Mouse (Mus musculus): Measurements from ENCODE around the gene Fut1. TPM values are rescaled to one million over a fixed set of nuclear protein-coding genes. Genes with fewer than 3 reads are reported as not detected.

Gene Fut1
- polyA plus RNA-seq, 1 experiment from 2014 or later = 0.38 TPM

Other genes with a start within 250 kb of the Fut1 start
- gene Lin7b, start 246.7 kb upstream of the Fut1 start, polyA plus RNA-seq (2014; fragmentation: Nextera tagmentation; extraction: Ambion mirVana) = 0.77 and 0.86 TPM in 2 replicates
- 71.6 and 75.0 TPM in 2 replicates for gene Snrnp70, start 221.5 kb upstream of the Fut1 start, polyA plus RNA-seq (2014; fragmentation: Nextera tagmentation; extraction: Ambion mirVana)
- gene Kcna7, start 211.6 kb upstream of the Fut1 start, polyA plus RNA-seq (2014; fragmentation: Nextera tagmentation; extraction: Ambion mirVana) = not detected in 2 replicates
- 3.9 and 5.1 TPM in 2 replicates for gene Ntf5, start 203.6 kb upstream of the Fut1 start, polyA plus RNA-seq (2014; fragmentation: Nextera tagmentation; extraction: Ambion mirVana)
- not detected in 2 replicates for gene Lhb, start 196.5 kb upstream of the Fut1 start, polyA plus RNA-seq (2014; fragmentation: Nextera tagmentation; extraction: Ambion mirVana)
- 28.7 and 30.7 TPM in 2 replicates for gene Gys1, start 182.4 kb upstream of the Fut1 start, polyA plus RNA-seq (2014; fragmentation: Nextera tagmentation; extraction: Ambion mirVana)
- gene Ruvbl2, start 179.2 kb upstream of the Fut1 start, polyA plus RNA-seq (2014; fragmentation: Nextera tagmentation; extraction: Ambion mirVana) = 172 and 179 TPM in 2 replicates
- 4,830 and 5,123 TPM in 2 replicates for gene Ftl1, start 157.4 kb upstream of the Fut1 start, polyA plus RNA-seq (2014; fragmentation: Nextera tagmentation; extraction: Ambion mirVana)
- 151 and 168 TPM in 2 replicates for gene Bax, start 150.4 kb upstream of the Fut1 start, polyA plus RNA-seq (2014; fragmentation: Nextera tagmentation; extraction: Ambion mirVana)
- gene Tulp2, start 135.4 kb upstream of the Fut1 start, polyA plus RNA-seq (2014; fragmentation: Nextera tagmentation; extraction: Ambion mirVana) = 0.43 and 0.95 TPM in 2 replicates
- gene Gm45808, start 130.5 kb upstream of the Fut1 start, polyA plus RNA-seq (2014; fragmentation: Nextera tagmentation; extraction: Ambion mirVana) = not detected in 2 replicates
- gene Dhdh, start 128.5 kb upstream of the Fut1 start, polyA plus RNA-seq (2014; fragmentation: Nextera tagmentation; extraction: Ambion mirVana) = 2.6 and 3.1 TPM in 2 replicates
- 96.7 and 107 TPM in 2 replicates for gene Nucb1, start 106.9 kb upstream of the Fut1 start, polyA plus RNA-seq (2014; fragmentation: Nextera tagmentation; extraction: Ambion mirVana)
- 19.8 and 20.3 TPM in 2 replicates for gene Ppp1r15a, start 91.0 kb upstream of the Fut1 start, polyA plus RNA-seq (2014; fragmentation: Nextera tagmentation; extraction: Ambion mirVana)
- 0.62 and 1.3 TPM in 2 replicates for gene Plekha4, start 91.0 kb upstream of the Fut1 start, polyA plus RNA-seq (2014; fragmentation: Nextera tagmentation; extraction: Ambion mirVana)
- gene Hsd17b14, start 62.4 kb upstream of the Fut1 start, polyA plus RNA-seq (2014; fragmentation: Nextera tagmentation; extraction: Ambion mirVana) = 0.53 and 0.68 TPM in 2 replicates
- gene Bcat2, start 47.1 kb upstream of the Fut1 start, polyA plus RNA-seq (2014; fragmentation: Nextera tagmentation; extraction: Ambion mirVana) = 47.0 and 47.3 TPM in 2 replicates
- 0.22 TPM in 1 of 2 replicates, not detected in the other for gene Fgf21, start 1.8 kb upstream of the Fut1 start, polyA plus RNA-seq (2014; fragmentation: Nextera tagmentation; extraction: Ambion mirVana)
- 0.08 and 0.11 TPM in 2 replicates for gene Izumo1, start 4.5 kb downstream of the Fut1 start, polyA plus RNA-seq (2014; fragmentation: Nextera tagmentation; extraction: Ambion mirVana)
- 5.4 and 5.7 TPM in 2 replicates for gene Rasip1, start 10.2 kb downstream of the Fut1 start, polyA plus RNA-seq (2014; fragmentation: Nextera tagmentation; extraction: Ambion mirVana)
- gene Mamstr, start 22.7 kb downstream of the Fut1 start, polyA plus RNA-seq (2014; fragmentation: Nextera tagmentation; extraction: Ambion mirVana) = 1.4 and 1.8 TPM in 2 replicates
- gene Fut2, start 49.1 kb downstream of the Fut1 start, polyA plus RNA-seq (2014; fragmentation: Nextera tagmentation; extraction: Ambion mirVana) = 0.17 TPM in 1 of 2 replicates, not detected in the other
- 0.25 TPM in 2 replicates for gene Ntn5, start 66.7 kb downstream of the Fut1 start, polyA plus RNA-seq (2014; fragmentation: Nextera tagmentation; extraction: Ambion mirVana)
- gene Sec1, start 77.1 kb downstream of the Fut1 start, polyA plus RNA-seq (2014; fragmentation: Nextera tagmentation; extraction: Ambion mirVana) = 0.27 and 0.42 TPM in 2 replicates
- gene Car11, start 82.6 kb downstream of the Fut1 start, polyA plus RNA-seq (2014; fragmentation: Nextera tagmentation; extraction: Ambion mirVana) = 6.9 and 8.7 TPM in 2 replicates
- gene Dbp, start 87.8 kb downstream of the Fut1 start, polyA plus RNA-seq (2014; fragmentation: Nextera tagmentation; extraction: Ambion mirVana) = 4.9 and 5.6 TPM in 2 replicates
- gene Rpl18, start 98.2 kb downstream of the Fut1 start, polyA plus RNA-seq (2014; fragmentation: Nextera tagmentation; extraction: Ambion mirVana) = 1,026 and 1,114 TPM in 2 replicates
- gene Sphk2, start 100.7 kb downstream of the Fut1 start, polyA plus RNA-seq (2014; fragmentation: Nextera tagmentation; extraction: Ambion mirVana) = 14.9 and 17.3 TPM in 2 replicates
- gene Fam83e, start 103.9 kb downstream of the Fut1 start, polyA plus RNA-seq (2014; fragmentation: Nextera tagmentation; extraction: Ambion mirVana) = 0.21 and 0.35 TPM in 2 replicates
- gene Spaca4, start 108.5 kb downstream of the Fut1 start, polyA plus RNA-seq (2014; fragmentation: Nextera tagmentation; extraction: Ambion mirVana) = not detected in 2 replicates
- gene Lmtk3, start 166.4 kb downstream of the Fut1 start, polyA plus RNA-seq (2014; fragmentation: Nextera tagmentation; extraction: Ambion mirVana) = 2.9 and 3.2 TPM in 2 replicates
- 1.8 and 2.0 TPM in 2 replicates for gene Sult2b1, start 167.4 kb downstream of the Fut1 start, polyA plus RNA-seq (2014; fragmentation: Nextera tagmentation; extraction: Ambion mirVana)
- gene Cyth2, start 197.3 kb downstream of the Fut1 start, polyA plus RNA-seq (2014; fragmentation: Nextera tagmentation; extraction: Ambion mirVana) = 168 and 170 TPM in 2 replicates
- 2.1 and 2.7 TPM in 2 replicates for gene Kcnj14, start 207.5 kb downstream of the Fut1 start, polyA plus RNA-seq (2014; fragmentation: Nextera tagmentation; extraction: Ambion mirVana)
- 78.6 and 81.7 TPM in 2 replicates for gene Grwd1, start 213.7 kb downstream of the Fut1 start, polyA plus RNA-seq (2014; fragmentation: Nextera tagmentation; extraction: Ambion mirVana)